Mouse (Mus musculus) cerebellum, postnatal 10 days (tissue): ENCODE results near the gene Slc44a2.

Experiments
- DNase-seq, 2 experiments: peaks; one replicate each; pipeline ENCODE4 v3.0.0; 2021; ENCODE audit warnings: mixed read lengths in 2 of 2

Slc44a2 gene

DNA sequence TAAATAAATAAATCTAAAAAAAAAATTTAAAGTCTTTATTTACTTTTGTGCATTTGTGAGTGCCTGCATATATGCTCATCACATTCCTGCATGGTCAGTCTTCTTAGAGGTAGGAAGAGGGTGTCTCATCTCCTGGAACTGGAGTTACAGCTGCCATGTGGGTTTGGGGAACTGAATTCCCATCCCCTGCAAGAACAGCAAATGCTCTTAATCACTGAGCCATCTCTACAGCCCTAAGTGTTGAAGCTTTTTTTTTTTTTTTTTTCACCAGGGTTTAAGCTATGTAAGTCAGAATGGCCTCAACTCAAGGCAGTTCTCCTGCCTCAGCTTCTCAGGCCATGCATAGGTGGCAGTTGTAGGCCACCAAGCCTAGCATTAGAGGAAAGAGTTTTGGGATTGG is 14.2 kb downstream of the Slc44a2 start:
- no peak for DNase-seq

DNA sequence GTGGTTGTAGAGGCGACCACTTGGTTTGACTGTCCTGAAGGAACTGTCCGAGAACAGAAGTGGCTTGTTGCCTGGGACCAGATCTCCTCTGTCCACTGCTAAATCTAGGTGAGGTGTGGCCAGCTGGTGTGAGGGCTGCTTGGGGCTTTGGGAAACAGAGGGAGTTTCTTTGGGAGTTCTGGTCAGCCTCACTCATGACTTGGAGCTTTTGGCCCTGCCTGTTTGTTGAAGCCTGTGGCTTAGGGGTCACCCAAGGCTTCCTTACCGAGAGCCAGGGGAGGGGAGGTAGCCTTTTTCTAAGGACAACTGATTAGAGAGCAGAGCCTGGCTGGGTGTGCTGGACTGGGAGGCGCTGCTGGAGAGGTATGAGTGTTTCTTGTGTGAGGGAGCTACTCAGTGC is 14.9 kb downstream of the Slc44a2 start:
- no peak for DNase-seq

DNA sequence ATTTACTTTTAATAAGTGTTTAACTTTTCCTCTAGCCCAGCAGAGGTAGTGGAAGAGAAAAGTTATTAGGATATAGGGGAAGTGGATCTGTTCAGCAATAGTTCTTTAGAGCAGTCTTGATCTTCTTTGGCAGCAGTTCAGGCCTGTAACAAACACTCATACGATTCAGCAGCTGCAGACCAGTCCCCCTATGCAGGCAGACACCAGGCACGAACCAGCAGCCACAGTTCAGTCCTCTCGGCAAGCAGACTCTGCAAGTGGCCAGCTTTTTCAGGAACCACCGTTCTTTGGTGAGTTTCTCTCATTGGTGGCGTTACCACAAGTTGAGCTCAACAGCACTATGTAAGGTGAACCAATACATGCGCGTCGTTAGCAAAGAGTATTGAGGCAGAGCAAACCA is 16.0 kb downstream of the Slc44a2 start:
- no peak for DNase-seq

DNA sequence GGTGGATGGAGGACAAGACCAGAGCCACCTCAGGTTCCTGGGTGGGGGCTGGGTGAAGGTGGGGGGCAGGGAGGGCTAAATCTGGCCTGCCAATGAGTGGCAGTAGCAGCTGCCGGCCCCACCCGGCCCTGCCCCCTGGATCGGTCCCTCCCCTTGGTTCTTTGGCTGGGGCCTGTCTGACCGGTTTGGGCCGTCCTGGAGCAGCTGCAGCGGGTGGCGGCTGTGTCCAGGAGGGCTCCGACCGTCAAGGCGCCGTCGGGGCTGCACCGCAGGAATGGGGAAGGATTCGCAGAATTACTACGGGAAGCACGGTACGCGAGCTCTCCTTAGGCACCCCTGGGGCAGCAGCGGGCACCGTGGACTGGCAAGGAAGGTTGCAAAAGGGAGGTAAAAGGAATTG is 17.2 kb downstream of the Slc44a2 start:
- DNase-seq = no peak

DNA sequence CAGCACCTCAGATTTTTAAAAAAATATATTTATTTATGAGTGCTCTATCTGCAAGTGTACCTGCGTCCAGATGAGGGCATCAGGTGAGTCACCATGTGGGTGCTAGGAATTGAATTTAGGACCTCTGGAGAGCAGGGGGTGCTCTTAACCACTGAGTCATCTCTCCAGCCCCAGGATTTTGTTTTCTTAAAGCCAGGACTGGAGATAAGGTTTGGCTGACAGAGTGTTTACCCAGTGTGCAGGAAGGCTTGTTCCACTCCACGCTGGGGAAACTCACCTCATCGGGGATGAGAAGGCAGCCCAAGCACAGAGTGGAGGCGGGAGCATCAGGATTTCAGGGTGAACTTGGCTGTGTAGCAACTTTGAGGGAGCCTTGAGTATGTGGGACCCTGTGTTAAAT is 19.9 kb downstream of the Slc44a2 start:
- DNase-seq = no peak

DNA sequence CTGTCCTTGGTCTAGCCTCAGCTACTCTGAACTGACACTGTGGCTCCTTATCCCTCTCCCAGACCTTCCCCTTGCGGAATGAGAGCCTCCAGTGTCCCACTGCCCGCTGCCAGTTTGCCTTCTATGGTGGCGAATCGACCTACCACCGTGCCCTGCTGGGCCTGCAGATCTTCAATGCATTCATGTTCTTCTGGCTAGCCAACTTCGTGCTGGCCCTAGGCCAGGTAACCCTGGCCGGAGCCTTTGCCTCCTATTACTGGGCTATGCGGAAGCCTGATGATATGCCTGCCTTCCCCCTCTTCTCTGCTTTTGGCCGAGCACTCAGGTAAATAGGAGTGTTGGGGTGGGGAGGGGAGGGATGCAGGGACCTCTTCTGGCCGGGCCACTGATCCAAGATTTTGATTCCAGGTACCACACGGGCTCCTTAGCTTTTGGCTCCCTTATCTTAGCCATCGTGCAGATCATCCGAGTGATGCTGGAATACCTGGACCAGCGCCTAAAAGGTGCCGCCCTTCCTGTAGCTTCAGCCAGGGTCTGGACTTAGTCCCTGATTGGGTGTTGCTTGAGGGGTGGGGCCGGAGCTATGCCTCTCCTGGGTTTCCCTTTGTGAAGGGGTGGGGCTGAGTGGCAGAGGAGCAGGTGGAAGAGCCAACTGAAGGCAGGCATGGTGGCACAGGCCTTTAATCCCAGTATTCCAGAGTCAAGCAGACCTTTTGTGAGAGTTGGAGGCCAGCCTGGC is 26.3 kb downstream of the Slc44a2 start:
- peak; percentile 84 for DNase-seq

DNA sequence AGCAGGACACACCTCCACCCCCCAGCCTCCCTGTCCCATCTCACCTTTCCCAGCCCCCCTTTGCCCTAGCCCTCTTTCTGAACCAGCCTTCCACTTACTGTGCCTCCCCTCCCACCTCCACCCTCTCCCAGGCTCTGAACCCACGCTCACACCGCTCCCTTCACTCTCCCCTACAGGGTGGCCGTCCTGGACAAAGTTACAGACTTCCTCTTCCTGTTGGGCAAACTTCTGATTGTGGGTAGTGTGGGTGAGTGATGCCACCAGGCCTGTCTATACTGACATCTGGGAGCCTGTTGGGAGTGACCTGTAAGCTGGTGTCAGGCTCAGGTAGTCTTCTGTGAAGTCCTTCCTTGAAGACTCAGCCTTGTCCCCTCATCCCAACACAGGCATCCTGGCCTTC is 27.7 kb downstream of the Slc44a2 start:
- no peak for DNase-seq

DNA sequence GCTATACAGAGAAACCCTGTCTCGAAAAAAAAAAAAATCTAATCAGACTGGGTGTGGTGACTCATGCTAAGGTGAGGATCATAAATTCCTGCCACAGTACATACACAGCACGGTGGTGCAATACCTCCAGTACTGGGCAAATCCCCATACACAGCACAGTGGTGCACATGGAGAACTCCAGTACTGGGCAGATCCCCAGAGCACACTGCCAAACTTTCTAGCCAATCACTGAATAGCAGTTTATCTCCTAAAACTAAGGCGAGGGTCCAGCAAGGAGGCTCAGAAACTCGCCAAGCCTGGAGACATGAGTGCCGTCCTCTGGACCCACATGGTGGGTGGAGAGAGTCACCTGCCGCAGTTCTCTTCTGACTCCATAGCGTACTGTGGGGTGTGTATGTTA is 30.7 kb downstream of the Slc44a2 start:
- no peak for DNase-seq

DNA sequence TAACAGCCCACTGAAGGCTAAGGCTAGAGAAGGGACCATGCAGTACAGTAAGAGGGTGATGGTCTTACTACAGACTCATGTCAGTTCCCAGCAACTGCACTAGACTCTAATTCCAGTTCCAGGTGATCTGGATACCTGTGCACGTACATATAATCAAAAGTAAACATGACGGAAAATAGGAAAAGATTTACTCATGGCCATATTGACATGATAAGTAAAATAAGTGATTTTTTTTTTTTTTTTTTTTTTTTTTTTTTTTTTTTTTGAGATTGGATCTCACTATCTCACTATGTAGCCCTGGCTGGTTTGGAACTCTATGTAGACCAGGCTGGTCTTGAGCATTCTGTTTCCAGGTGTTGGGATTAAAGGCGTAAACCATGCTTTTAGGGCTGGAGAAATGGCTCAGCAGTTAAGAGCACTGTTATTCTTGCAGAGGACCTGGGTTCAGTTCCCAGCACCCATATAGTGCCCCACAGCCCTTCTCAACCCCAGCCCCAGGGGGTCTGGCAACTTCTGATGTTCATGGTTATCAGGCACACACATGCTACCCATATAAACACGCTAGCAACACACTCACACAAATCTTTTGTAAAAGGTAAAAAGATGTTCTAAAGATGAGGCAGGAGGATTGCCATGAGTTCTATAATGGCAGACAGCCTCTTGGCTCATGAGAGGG is 31.3 kb downstream of the Slc44a2 start:
- no peak for DNase-seq

DNA sequence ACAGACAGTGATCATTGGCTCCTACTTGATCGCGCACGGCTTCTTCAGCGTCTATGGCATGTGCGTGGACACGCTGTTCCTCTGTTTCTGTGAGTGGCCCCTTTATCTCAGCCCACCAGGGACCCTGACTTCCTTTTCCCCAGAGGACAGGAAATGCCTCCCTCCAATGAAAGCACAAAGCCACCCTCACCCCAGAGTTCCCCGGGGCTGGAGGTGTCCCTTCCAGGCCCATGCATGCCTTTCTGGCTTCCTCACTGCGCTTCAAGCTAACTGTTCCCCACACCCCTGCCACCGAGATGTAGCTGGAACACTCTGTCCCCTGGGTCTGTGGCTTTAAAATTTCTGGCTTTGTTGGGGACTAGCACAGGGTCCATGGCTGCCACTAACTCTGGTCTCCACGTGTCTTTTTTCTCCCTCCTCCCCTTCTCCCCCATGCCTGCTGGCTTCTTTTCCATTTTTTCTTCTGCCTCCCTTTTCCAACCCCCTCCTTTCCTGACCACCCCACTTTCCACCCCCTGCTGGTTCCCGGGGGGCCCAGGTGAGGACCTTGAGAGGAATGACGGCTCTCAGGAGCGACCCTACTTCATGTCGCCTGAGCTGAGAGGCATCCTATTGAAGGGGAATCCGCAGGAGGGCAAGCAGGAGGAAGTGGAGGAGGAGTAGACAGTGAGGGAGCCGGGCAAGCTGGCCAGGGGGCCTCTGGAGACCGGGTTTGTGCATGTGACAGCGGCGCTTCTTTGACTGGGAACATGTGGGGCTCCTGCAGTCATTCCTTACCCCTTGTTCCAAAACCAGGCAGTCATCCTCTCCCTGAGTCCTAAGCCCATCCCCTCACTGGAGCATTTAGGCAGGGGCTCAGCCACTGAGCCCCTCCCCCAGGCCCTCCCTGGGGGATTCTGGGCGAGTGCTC is 32.2 kb downstream of the Slc44a2 start:
- no peak for DNase-seq

DNA sequence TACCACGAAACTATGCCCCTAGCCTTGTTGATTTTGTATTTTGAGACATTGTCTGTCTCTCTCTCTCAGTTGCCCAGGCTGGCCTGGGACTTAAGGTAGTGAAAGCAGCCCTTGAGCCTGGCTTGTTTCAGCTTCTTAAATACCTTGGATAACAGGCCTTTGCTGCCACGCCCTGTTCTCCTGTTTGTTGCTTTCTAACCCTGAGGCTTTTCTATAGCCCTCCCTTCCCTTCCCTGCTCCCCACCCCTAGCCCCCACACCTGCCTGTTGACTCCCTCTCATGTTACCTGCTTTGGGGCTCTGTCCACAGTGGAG is 32.8 kb downstream of the Slc44a2 start:
- no peak for DNase-seq

DNA sequence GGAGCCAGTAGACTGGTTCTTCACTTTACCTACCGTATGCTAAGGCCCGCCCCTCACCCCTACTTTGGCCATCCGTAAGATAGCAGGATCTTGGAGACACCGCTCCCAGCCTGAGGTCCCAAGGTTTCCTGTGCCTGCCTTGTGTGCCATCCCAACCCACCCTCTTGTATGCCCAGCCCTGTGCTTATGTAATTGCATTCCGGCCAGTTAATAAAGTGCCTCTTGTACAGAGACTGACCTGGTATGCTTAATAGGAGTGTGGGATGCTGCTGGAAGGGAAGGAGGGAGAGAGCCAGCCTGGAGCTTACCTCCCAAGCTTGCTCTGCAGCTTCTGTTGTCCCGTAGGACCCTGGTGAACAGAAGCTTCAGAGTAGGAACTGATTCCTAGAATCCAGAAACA is 34.3 kb downstream of the Slc44a2 start:
- no peak for DNase-seq

DNA sequence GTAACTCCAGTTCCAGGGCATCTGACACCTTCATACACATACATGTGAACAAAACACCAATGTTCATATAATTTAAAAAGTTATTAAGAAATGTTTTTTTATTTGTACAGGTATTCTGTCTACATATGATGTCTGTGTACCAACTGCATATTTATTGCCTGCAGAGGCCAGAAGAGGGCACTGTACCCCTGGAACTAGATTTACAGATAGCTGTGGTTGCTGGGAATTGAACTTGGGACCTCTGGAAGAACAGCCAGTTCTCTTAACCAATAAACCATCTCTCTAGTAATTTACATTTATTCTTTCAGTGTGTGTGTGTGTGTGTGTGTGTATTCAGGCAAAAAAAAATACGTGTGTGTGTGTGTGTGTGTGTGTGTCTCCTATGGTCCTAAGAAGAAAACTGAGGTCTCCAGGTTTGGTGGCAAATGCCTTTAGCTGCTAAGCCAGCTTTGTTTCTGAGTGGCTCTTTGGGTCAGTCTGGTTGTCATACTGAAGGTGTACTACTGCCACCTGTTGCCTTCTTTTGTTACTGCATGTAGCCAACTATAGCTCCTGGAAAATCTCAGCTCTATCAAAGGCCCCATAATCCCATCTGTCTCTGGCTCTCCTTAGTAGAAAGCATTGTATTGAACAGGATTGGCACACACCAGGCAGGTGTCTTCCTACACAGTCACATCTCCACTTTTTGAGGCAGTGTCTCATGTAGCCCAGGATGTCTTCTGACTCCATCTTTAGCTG is 36.7 kb downstream of the Slc44a2 start:
- peak; percentile 82 to 89 for DNase-seq

DNA sequence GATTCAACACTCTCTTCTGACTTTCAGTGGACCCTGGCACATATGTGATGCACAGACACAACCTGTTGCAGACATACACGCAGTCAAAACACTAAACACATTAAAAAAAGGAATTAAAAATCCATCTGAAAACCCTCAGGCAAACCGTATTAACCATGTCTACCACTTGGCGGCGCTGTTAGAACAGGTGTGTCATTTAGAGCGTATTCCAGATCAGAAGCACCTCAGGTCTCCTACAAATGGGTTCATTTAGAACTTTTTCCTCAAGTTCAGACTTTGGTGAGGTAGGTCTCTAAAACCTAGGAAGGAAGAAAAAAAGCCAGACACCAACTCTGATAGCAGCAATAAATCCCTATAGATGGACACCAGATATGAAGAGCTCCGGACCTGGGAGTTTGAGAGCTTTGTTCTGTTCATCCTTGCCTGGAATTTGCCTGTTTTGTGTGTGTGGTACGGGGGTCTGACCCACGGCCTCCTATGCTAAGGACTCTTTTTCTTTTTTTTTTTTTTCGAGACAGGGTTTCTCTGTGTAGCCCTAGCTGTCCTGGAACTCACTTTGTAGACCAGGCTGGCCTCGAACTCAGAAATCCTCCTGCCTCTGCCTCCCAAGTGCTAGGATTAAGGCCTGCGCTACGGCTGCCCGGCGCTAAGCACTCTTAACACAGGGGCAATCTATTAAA is 46.2 kb downstream of the Slc44a2 start:
- peak; percentile 73 to 82 for DNase-seq

DNA sequence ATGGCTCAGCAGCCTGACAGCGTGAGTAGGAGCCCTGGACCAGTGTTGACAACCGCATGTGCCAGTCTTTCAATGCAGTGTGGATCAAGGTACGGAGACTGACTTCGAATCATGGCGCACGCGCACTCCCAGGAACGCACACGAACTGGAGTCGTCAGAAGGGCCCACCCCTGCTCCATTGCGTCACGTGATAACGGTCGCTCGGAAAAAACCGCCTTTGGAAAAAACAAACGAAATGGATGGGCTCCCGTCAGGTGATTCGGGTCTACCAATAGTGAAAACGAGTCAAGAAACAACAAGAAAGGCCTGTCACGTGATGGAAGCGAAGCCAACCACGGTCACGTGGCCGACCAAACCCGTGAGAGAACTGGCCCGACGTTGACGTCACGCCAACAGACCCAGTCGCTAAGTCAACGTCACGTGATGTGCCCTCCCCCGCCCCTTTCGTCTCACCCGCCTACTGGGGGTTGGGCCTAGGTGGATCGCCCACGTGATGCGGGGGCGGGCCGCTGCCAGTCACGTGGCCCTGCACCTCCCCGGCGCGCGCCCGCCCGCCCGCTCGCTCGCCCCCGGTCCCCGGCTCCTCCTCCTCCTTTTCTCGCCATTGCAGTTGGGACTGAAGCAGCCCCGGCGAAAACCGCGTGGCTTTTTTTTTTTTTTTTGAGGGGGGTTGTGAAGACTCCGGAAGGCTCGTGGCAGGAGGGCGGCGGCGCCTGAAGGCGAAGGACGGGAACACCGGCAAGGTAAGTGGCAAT is 47.0 kb downstream of the Slc44a2 start, which contains the start of gene Ilf3:
TSS of gene Ilf3 (plus strand) at position 515 of the 755 bp plus-strand sequence.
- DNase-seq = peak; percentile 100

DNA sequence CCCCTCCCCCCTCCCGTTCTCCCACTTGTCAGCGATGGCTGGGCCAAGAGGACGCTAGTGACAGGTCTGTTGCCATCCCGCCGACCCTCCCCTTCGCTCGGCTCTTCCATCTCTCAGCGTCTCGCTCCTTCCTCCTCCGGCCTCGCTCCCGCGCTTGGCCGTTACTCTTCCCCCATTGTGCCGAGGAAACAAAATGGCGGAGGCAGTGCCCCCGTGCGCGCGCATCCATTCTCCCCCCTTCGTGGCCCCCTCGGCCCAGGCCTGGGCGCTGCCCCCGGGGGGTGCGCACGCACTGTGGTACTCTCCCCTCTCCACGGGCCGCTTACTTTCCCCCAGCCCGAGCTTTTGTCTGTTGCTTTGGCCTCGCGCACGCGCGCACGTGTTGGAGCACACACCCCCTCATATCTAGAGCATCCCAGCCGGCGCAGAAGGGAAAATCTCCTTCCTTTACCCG is 47.7 kb downstream of the Slc44a2 start:
- DNase-seq = peak; percentile 85 to 86

DNA sequence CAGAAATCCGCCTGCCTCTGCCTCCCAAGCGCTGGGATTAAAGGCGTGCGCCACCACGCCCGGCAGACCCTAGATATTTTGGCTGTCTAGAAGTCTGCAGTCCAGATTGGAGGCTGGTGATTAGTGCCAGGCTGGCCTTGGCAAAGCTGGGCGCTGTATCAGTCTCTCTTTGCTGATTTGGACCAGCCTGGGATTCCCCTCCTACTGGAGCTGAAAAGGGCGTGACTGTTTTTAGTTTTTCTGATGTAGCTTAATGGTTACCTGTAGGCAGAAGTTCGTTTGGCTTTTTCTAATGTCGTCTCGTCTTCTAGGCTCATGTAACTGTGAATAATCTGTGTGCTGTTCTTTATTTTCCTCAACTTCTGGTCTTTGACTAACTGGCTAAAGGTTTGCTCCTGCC is 48.6 kb downstream of the Slc44a2 start:
- peak; percentile 20 to 31 for DNase-seq

DNA sequence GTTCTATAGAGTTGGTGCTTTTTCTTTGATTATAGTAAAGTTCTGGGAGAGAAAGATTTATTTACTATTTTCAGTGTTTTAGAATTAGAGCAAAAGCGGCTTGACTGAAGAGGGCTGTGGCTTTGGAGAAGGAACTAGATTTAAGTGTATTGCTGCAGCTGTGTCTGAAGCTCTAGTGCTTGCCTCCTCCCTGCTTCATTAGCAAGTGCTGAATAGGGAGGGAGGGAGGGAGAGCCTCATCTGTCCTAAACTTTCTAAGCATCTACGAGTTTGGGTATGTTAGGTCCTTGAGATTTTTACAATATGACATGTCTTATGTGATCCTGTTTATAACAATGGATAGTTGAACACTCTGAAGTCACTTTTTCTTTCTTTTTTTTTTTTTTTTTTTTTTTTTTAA is 50.4 kb downstream of the Slc44a2 start:
- DNase-seq = no peak

DNA sequence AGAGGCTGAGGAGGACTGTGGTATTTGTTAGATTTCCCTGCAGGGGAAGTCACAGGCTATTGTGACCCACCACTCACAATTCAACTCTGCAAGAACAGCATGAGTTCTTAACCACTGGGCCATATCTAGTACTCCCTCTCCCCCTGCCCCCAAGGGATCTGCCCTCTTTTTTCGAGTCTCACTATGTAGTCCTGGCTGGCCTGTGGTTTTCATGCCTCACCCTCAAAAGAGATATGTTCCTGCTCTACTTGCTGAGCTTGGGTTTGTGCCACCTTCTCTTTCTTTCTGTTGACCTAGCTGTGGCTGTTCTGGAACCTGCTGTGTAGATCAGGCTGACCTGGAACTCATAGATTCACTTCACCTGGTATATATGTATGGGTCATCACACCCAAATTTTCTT is 52.0 kb downstream of the Slc44a2 start:
- no peak for DNase-seq

DNA sequence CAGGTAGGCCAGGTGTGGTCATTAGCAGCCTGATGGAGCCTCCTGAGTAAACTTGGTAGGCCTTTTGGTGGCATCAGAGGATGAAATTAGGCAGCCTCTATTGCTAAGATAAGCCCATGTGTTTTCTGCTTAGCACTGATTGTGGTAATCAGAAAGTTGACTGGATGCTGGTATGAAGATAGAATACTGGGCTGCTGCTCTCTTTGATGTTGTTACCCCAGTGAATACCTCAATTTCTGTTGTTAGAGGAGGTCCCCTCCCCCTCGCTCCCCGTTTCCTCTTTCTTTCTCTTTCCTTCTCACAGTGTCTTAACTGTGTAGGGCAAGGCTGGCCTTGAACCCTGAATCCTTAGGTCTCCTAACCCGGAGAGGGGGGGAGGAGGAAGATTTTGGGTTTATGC is 58.7 kb downstream of the Slc44a2 start:
- DNase-seq = no peak

DNA sequence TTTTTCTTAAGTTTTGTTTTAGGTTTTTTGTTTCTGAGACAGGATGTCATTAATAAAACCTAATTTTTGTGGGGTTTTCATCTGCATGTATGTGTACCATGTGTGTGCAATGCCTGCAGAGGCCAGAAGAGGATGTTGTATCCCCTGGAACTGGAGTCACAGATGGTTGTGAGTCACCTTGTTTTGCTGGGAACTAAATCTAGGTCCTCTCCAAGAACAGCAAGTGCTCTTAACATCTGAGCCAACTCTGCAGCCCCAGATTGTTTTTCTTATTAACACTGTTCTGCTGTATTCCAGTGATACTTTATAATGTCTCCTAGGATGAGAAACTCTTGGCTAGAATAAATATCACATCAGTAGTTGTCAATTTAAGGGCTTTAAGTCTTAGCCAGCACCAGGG is 60.4 kb downstream of the Slc44a2 start:
- DNase-seq = no peak

DNA sequence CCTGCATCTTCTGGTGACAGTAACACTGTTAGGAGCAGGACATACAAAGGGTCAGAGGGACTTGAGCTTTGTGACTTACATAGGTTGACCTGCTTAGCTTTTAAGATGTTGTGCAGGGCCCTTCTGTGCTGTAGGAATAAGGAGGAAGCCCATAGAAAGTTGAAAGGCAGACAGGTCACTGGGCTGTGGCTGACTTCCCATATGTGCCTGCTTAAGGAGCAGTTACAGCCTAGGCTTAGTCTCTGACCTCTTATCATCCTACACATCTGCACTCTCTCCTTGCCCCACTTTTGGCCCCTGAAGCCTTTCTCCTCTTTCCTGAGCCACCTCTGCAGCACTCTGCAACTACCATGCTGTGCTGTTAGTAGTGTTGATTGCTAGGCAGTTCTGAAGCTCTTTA is 63.5 kb downstream of the Slc44a2 start:
- DNase-seq = no peak
